Mouse (Mus musculus): Measurements from ENCODE around the gene Comp.

DNA sequence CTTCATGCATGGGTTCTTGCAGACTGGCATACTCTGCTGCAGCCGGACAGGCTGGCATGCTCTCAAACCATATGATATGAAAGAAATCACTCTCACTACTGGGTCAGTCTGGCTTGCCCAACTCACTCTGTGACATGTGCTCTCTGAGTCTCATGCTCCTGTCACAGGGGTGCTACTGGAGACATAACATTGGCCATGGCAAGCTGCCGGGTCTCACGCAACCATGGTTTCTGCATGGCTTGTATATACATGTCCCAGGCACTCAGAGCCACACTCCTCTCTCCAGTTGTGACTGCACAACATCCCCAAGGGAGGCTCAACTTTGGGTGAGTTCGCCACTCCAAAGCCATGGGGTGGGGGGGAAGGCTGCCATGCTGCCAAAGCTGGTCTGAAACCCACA lies 57.9 kb downstream of the Comp start:
- TF ChIP-seq CTCF (IDR thresholded peaks at IDR 0.05; ENCODE audit: low read depth) = no peak
- no peak for TF ChIP-seq EP300 (optimal IDR thresholded peaks at IDR 0.05)
